Mouse (Mus musculus) gastrocnemius, postnatal 36 days (tissue): ENCODE measurements around the gene Cpa2. TPM values are rescaled to one million over a fixed set of nuclear protein-coding genes. Genes with fewer than 3 reads are reported as not detected.

Source experiments
- DNase-seq, 2 experiments: peaks; one replicate each; pipeline ENCODE4 v3.0.0; 2022
- intact Hi-C: fragments of 180-260 bp; cut with DNase I; formaldehyde crosslinking; loops from one replicate; pipeline ENCODE4 v1.15.1; 2025
- total RNA-seq, 2 experiments: library from RNA; stranded (reverse); gene quantifications; 2 replicates each; pipeline ENCODE4 v1.2.3; 2021

The Cpa2 gene
- total RNA-seq, 2 experiments from 2014 or later = not detected

GRCm38 (mm10) chr6:30547274-30547645, 5.9 kb downstream of the Cpa2 start:
- intact Hi-C loops = loop anchor here (10.0 kb wide), 1 partner anchor 128 kb away; no protein-coding TSS in a partner anchor

GRCm38 (mm10) chr6:30547656-30548306, 6.4 kb downstream of the Cpa2 start:
- DNase-seq = peak in 1 of 2 experiments; percentile 35
- intact Hi-C loops = loop anchor here (10.0 kb wide), 1 partner anchor 127 kb away; no protein-coding TSS in a partner anchor

More at GRCm38 (mm10) chr6:30547274-30547645, 5.9 kb downstream of the Cpa2 start:
- no peak for DNase-seq

- intact Hi-C loops = loop anchor here (10.0 kb wide), 1 partner anchor 126 kb away; no protein-coding TSS in a partner anchor
- DNase-seq = no peak
These were observed 7.9 kb downstream of the Cpa2 start for GRCm38 (mm10) chr6:30549231-30549761.

- DNase-seq = no peak
- intact Hi-C loops = no loop called here
These were observed 9.3 kb downstream of the Cpa2 start for GRCm38 (mm10) chr6:30550496-30551192.

GRCm38 (mm10) chr6:30551193-30551515, 9.8 kb downstream of the Cpa2 start:
- no peak for DNase-seq
- intact Hi-C loops = no loop called here

- intact Hi-C loops = no loop called here
These were observed 10.5 kb downstream of the Cpa2 start for GRCm38 (mm10) chr6:30551644-30552580.

GRCm38 (mm10) chr6:30552628-30553027, 11.2 kb downstream of the Cpa2 start:
- no peak for DNase-seq
- intact Hi-C loops = no loop called here

More at GRCm38 (mm10) chr6:30551644-30552580, 10.5 kb downstream of the Cpa2 start:
- no peak for DNase-seq

GRCm38 (mm10) chr6:30553381-30554010, 12.1 kb downstream of the Cpa2 start:
- intact Hi-C loops = no loop called here
- DNase-seq = no peak

GRCm38 (mm10) chr6:30554092-30554491, 12.7 kb downstream of the Cpa2 start:
- DNase-seq = no peak
- intact Hi-C loops = no loop called here

- DNase-seq = no peak
- intact Hi-C loops = no loop called here
These were observed 13.3 kb downstream of the Cpa2 start for GRCm38 (mm10) chr6:30554621-30555170.

- peak in 1 of 2 experiments; percentile 52 for DNase-seq
These were observed 14.7 kb downstream of the Cpa2 start for GRCm38 (mm10) chr6:30556080-30556479.

GRCm38 (mm10) chr6:30559726-30560125, 18.3 kb downstream of the Cpa2 start:
- no peak for DNase-seq
- intact Hi-C loops = no loop called here

More at GRCm38 (mm10) chr6:30556080-30556479, 14.7 kb downstream of the Cpa2 start:
- intact Hi-C loops = no loop called here

- intact Hi-C loops = no loop called here
- no peak for DNase-seq
These were observed 20.8 kb downstream of the Cpa2 start for GRCm38 (mm10) chr6:30562132-30562531.

GRCm38 (mm10) chr6:30563575-30563974, 22.2 kb downstream of the Cpa2 start:
- intact Hi-C loops = no loop called here
- DNase-seq = no peak

GRCm38 (mm10) chr6:30564051-30564450, 22.7 kb downstream of the Cpa2 start:
- intact Hi-C loops = no loop called here
- no peak for DNase-seq

- intact Hi-C loops = no loop called here
- no peak for DNase-seq
These were observed 26.7 kb downstream of the Cpa2 start, which contains the start of gene Cpa4 for GRCm38 (mm10) chr6:30568069-30568468. Gene Cpa4, plus strand, starts transcription at chr6:30568369.

GRCm38 (mm10) chr6:30569331-30569730, 27.9 kb downstream of the Cpa2 start:
- DNase-seq = no peak
- intact Hi-C loops = no loop called here

- intact Hi-C loops = no loop called here
- no peak for DNase-seq
These were observed 28.6 kb downstream of the Cpa2 start for GRCm38 (mm10) chr6:30570012-30570411.

- intact Hi-C loops = no loop called here
- DNase-seq = no peak
These were observed 31.3 kb downstream of the Cpa2 start for GRCm38 (mm10) chr6:30572456-30573311.
